21 mouse cellular contexts compared by ENCODE assay signal in the genomic region with DNA sequence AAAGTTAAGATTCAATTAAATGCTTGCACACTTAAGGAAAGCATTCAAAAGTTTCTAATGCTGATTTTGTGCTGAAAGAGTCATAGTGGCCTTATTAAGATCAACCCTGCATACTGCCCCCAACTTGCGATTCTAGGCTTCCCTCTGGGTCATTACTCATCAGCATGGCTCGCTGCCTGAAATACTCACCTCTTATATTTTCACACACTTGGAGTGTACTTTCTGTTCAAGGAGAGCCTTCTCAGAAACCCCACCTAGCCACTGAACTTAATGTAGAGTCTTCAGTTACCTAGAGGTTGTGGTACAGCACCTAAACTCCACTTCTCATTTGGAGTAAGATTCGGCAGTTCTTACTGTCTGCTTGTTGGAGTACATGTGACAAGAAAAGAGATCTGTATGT.
"Had no signal": no experiment of that assay in that cellular context is flagged by ENCODE, and none has a peak within 500 bp of the region (broad histone marks: within the 10 kb centered on the region; RNA-seq: fewer than 3 reads in every experiment).

No protein-coding gene starts in this region.

- H3K4me2 ChIP-seq: kidney, embryonic 15.5 days; limb, embryonic 12.5 days; limb, embryonic 15.5 days; midbrain, embryonic 13.5 days; neural tube, embryonic 13.5 days had no signal

- ATAC-seq: inflammation-experienced regulatory T-cells, adult 6 months; intestine, embryonic 16.5 days; midbrain, embryonic 13.5 days; midbrain, embryonic 16.5 days had no signal

- H3K9ac ChIP-seq: kidney, embryonic 15.5 days; limb, embryonic 12.5 days; limb, embryonic 15.5 days; liver, embryonic 14.5 days; midbrain, embryonic 13.5 days; neural tube, embryonic 13.5 days had no signal

- H3K4me3 ChIP-seq: kidney, embryonic 15.5 days; limb, embryonic 12.5 days; limb, embryonic 15.5 days; megakaryocyte, embryonic 14.5 days; midbrain, embryonic 10.5 days; midbrain, embryonic 13.5 days; myocyte; neural tube, embryonic 13.5 days had no signal

- DNase-seq: kidney, adult 18-20 months; kidney, postnatal 10 days; kidney, postnatal 36 days; left cerebral cortex, postnatal 4 days; retina, postnatal 1 day; right cerebral cortex, postnatal 25 days; spleen, adult 18-20 months; thymus, adult 18-20 months; thymus, postnatal 36 days had no signal

- H3K4me1 ChIP-seq: limb, embryonic 12.5 days; limb, embryonic 15.5 days; midbrain, embryonic 10.5 days; midbrain, embryonic 13.5 days; neural tube, embryonic 13.5 days had no signal

- H3K27me3 ChIP-seq: kidney, embryonic 15.5 days; limb, embryonic 12.5 days; limb, embryonic 15.5 days; megakaryocyte, embryonic 14.5 days; midbrain, embryonic 13.5 days; neural tube, embryonic 13.5 days had no signal

- H3K27ac ChIP-seq: kidney, embryonic 15.5 days; limb, embryonic 12.5 days; limb, embryonic 15.5 days; liver, embryonic 14.5 days; midbrain, embryonic 10.5 days; midbrain, embryonic 13.5 days; neural tube, embryonic 13.5 days had no signal

- H3K9me3 ChIP-seq: kidney, embryonic 15.5 days; limb, embryonic 12.5 days; limb, embryonic 15.5 days; megakaryocyte, embryonic 14.5 days; midbrain, embryonic 10.5 days; midbrain, embryonic 13.5 days; neural tube, embryonic 13.5 days had no signal
